Mouse (Mus musculus): ENCODE measurements around the gene Rtbdn.

Rtbdn gene

GRCm38 (mm10) chr8:84918646-84919045, 28.1 kb upstream of the Rtbdn start:
- DNase-seq (ENCODE audit: extremely low spot score, low read depth, low spot score): no peak

- DNase-seq (ENCODE audit: extremely low spot score, low read depth, low spot score): no peak
Observed at GRCm38 (mm10) chr8:84921596-84921995, 25.2 kb upstream of the Rtbdn start.

- DNase-seq (ENCODE audit: extremely low spot score, low read depth, low spot score): no peak
Observed at GRCm38 (mm10) chr8:84925557-84925956, 21.2 kb upstream of the Rtbdn start.

- DNase-seq (ENCODE audit: extremely low spot score, low read depth, low spot score): no peak
Observed at GRCm38 (mm10) chr8:84927513-84927912, 19.3 kb upstream of the Rtbdn start.

GRCm38 (mm10) chr8:84928456-84929306, 18.1 kb upstream of the Rtbdn start:
- DNase-seq (ENCODE audit: extremely low spot score, low read depth, low spot score): no peak

- DNase-seq (ENCODE audit: extremely low spot score, low read depth, low spot score): no peak
Observed at GRCm38 (mm10) chr8:84930582-84930981, 16.2 kb upstream of the Rtbdn start.

GRCm38 (mm10) chr8:84933767-84934559, 12.8 kb upstream of the Rtbdn start:
- no peak for DNase-seq (ENCODE audit: extremely low spot score, low read depth, low spot score)

- no peak for DNase-seq (ENCODE audit: extremely low spot score, low read depth, low spot score)
Observed at GRCm38 (mm10) chr8:84934860-84935259, 11.9 kb upstream of the Rtbdn start.

GRCm38 (mm10) chr8:84935489-84935888, 11.3 kb upstream of the Rtbdn start:
- DNase-seq (ENCODE audit: extremely low spot score, low read depth, low spot score): no peak

GRCm38 (mm10) chr8:84936041-84936961, 10.5 kb upstream of the Rtbdn start:
- no peak for DNase-seq (ENCODE audit: extremely low spot score, low read depth, low spot score)

GRCm38 (mm10) chr8:84936962-84937546, 9.7 kb upstream of the Rtbdn start, which contains the start of gene Mast1:
Gene Mast1 (minus strand): TSS chr8:84937359.
- DNase-seq (ENCODE audit: extremely low spot score, low read depth, low spot score): no peak

- no peak for DNase-seq (ENCODE audit: extremely low spot score, low read depth, low spot score)
Observed at GRCm38 (mm10) chr8:84937620-84938485, 8.9 kb upstream of the Rtbdn start.

- DNase-seq (ENCODE audit: extremely low spot score, low read depth, low spot score): no peak
Observed at GRCm38 (mm10) chr8:84943699-84944098, 3.1 kb upstream of the Rtbdn start.

- no peak for DNase-seq (ENCODE audit: extremely low spot score, low read depth, low spot score)
Observed at GRCm38 (mm10) chr8:84944478-84945160, 2.2 kb upstream of the Rtbdn start.

GRCm38 (mm10) chr8:84945235-84945632, 1.6 kb upstream of the Rtbdn start:
- DNase-seq (ENCODE audit: extremely low spot score, low read depth, low spot score): no peak

GRCm38 (mm10) chr8:84945633-84946527, 911 bp upstream of the Rtbdn start:
- no peak for DNase-seq (ENCODE audit: extremely low spot score, low read depth, low spot score)

- no peak for DNase-seq (ENCODE audit: extremely low spot score, low read depth, low spot score)
Observed at GRCm38 (mm10) chr8:84947241-84947545, 402 bp downstream of the Rtbdn start.

- no peak for DNase-seq (ENCODE audit: extremely low spot score, low read depth, low spot score)
Observed at GRCm38 (mm10) chr8:84949753-84950152, 3.0 kb downstream of the Rtbdn start.
